Mouse (Mus musculus) ovary, adult 10 weeks (tissue): ENCODE measurements around the gene Synj1. TPM values are rescaled to one million over a fixed set of nuclear protein-coding genes. Genes with fewer than 3 reads are reported as not detected.

ENCODE experiments used
- polyA plus RNA-seq: library from polyadenylated mRNA; stranded (reverse); fragments of 350-450 nt; fragmentation: Illumina TruSeq; extraction: RNeasy Lipid Tissue Mini Kit (QIAGEN cat#74804); gene quantifications from one replicate; pipeline ENCODE4 v1.2.3, GENCODE M21; 2014

The Synj1 gene
- polyA plus RNA-seq, result 31.1 TPM

DNA sequence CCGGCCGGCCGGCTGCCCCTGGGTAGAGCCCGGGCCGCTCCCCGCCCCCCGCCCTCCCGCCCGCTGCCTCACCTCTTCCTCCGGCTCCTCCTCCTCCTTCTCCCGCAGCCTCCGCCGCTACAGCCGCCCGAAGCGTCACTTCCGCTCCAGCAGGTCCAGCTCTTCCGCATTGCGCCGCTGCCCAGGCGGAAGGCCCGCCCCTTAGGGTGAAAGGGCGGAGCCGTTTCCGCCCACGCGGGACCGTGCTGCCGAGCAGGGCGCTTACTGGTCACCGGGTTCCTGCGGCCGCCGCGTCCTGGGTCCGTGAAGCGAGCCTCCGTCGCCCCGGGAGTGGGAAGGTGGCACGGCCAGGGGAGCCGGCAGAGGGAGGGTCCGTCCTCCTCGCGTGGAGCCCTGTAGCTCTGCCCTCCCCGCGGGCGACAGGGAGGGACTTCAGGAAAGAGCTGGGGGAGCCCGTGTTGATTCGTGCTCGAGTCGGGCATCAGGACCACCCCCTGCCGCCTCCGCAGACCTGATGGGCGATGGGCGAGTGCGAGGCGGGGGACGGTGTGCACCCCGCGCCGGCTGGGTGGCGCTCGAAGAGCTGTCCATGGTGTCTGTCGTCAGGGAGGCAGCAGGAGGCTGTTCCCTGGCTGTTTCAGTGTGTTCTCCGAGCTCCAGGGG lies at the start of gene Synj1:
TSS of gene Synj1 (minus strand) at position 288 of the 663 bp plus-strand sequence.

DNA sequence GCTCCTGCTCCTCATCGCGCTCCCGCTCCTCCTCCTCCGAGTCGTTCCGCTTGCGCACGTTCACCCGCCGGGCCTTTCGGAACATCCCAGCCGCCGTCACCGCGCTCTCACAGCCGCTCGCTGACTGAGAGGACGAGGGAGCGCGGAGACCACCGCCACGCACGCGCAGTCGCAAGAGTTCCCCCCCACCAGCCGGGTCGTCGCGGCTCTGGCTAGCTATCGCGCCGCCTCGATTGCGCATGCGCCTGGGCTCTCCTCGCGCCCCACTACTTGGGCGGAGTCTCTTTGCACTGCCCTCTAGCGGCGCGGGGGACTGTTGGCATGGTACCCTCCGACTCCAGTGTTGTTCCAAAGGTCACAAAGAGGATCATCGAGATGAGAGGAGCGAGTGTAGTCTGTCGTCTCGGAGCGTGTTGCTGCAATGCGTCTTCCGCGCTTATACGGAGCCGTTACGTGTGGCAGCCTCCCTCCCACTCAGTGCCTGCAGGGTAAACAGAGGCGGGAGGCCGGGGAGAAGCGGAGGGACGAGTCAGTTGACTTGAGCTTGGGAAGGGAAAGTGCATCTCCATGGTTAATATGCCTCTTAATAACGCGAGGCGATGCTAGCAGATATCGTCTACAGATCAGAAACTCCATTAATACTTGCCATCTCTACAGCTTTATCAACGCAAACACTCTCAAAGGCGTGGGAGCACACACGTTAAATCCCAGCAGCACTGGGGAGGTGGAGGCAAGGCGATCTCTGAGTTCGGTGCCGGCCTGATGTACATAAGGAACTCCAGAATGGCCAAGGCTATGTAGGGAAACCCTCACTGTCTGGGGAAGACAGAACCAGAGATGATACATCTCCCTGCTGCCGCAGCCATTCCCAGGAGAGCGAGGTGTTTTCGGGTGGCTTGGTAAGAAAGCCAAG lies 33.4 kb upstream of the Synj1 start, which contains the start of gene Paxbp1:
TSS of gene Paxbp1 (minus strand) at position 274 of the 913 bp plus-strand sequence.

DNA sequence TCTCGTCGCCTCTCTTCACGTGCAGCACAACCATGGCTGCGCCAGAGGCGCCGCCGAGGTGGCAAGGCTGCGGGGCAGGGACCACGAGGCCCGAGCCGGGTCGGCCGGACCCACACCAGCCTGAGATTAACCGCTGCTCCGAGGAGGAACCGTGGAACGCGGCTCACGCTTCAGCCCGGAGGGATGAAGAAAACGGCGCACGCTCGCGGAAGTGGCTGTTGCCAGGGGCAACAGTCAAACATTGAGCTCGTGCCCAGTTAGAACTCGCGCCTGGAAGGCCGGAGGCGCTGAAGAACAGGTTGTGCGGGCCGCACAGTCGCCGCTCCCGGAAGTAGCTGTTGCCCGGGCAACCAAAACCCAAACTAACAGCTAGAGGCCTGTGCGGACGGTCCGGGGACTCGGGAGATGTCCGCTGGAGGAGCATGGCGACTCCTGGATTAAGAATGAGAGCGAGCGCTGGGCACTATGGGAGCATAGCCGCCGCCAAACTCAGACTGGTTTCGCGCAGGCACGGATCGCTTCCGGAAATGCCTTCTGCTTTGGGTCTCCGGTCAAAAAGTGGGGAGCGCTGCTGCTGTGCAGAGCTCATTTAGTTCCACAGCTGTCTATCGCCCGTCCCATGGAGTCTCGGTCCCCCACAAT lies 76.3 kb downstream of the Synj1 start, which contains the start of gene Cfap298:
TSS of gene Cfap298 (minus strand) at position 428 of the 642 bp plus-strand sequence.

Other genes starting within 250 kb of the Synj1 start
- gene Urb1, start 200.9 kb downstream of the Synj1 start, polyA plus RNA-seq, result 7.3 TPM
- 0.26 TPM for gene Eva1c, start 184.6 kb downstream of the Synj1 start, polyA plus RNA-seq
- gene Cfap298, start 76.2 kb downstream of the Synj1 start, polyA plus RNA-seq, result 6.5 TPM
- 91.2 TPM for gene Paxbp1, start 33.2 kb upstream of the Synj1 start, polyA plus RNA-seq
- 0.60 TPM for gene 4932438H23Rik, start 83.8 kb upstream of the Synj1 start, polyA plus RNA-seq
- not detected for gene Olig2, start 214.1 kb upstream of the Synj1 start, polyA plus RNA-seq